Mouse (Mus musculus) hindbrain, embryonic 10.5 days (tissue): Measurements from ENCODE around the gene Dll3. TPM values are rescaled to one million over a fixed set of nuclear protein-coding genes. Genes with fewer than 3 reads are reported as not detected.

ENCODE experiments used
- DNase-seq: peaks from one replicate; pipeline ENCODE4 v3.0.0-alpha.2; 2017; ENCODE audit warnings: low spot score
- H3K27ac ChIP-seq: fragments of 300-500 bp; sonication (generic); 2 replicates; pipeline ENCODE4 v1.5.1; 2016; ENCODE audit warnings: mild to moderate bottlenecking, moderate library complexity
- H3K27me3 ChIP-seq: fragments of 300-500 bp; sonication (generic); 2 replicates; pipeline ENCODE4 v1.6.1; 2016; ENCODE audit warnings: mild to moderate bottlenecking; ENCODE audit not compliant: poor library complexity, insufficient read depth, severe bottlenecking
- H3K36me3 ChIP-seq: fragments of 300-500 bp; sonication (generic); 2 replicates; pipeline ENCODE4 v1.6.1; 2016; ENCODE audit warnings: mild to moderate bottlenecking, moderate library complexity
- H3K4me1 ChIP-seq: fragments of 300-500 bp; sonication (generic); replicated peaks from 2 replicates; pipeline ENCODE4 v1.6.1; 2016; ENCODE audit warnings: mild to moderate bottlenecking
- H3K4me3 ChIP-seq: fragments of 300-500 bp; sonication (generic); 2 replicates; pipeline ENCODE4 v1.5.1; 2016; ENCODE audit warnings: mild to moderate bottlenecking, moderate library complexity
- H3K9me3 ChIP-seq: fragments of 300-500 bp; sonication (generic); 2 replicates; pipeline ENCODE4 v1.6.1; 2016; ENCODE audit warnings: mild to moderate bottlenecking, moderate library complexity
- WGBS: fragments of 180-500 bp; shearing (Covaris S2); methylation state at CpG from one replicate; pipeline ENCODE4 v1.1.7; 2016; 5-methylcytosine and 5-hydroxymethylcytosine counted together
- polyA plus RNA-seq: library from polyadenylated mRNA; unstranded; fragments of >200 nt; fragmentation: Nextera tagmentation; extraction: Ambion mirVana; gene quantifications from 2 replicates; pipeline ENCODE4 v1.2.1, GENCODE M21; 2016

The Dll3 gene
- polyA plus RNA-seq, 1 experiment from 2014 or later: 88.5 TPM

GRCm38 (mm10) chr7:28328260-28328659 lies 26.2 kb upstream of the Dll3 start:
- Histone ChIP-seq H3K27me3 (no peaks in the 10 kb centered on the region), H3K27ac (no peak overlapping the region), H3K36me3 (peaks cover 99% of the 10 kb centered on the region), H3K9me3 (no peaks in the 10 kb centered on the region), H3K4me1 (no peaks in the 10 kb centered on the region), H3K4me3 (no peak overlapping the region)
- DNase-seq: no peak
- WGBS: 97% methylated on average over 2 of the region's 2 CpGs

- WGBS: 84% methylated on average over 4 of the region's 4 CpGs
- Histone ChIP-seq H3K9me3 (no peaks in the 10 kb centered on the region), H3K36me3 (peaks cover 100% of the 10 kb centered on the region), H3K4me1 (no peaks in the 10 kb centered on the region), H3K27ac (no peak overlapping the region), H3K27me3 (no peaks in the 10 kb centered on the region), H3K4me3 (no peak overlapping the region)
- no peak for DNase-seq
These were observed 24.4 kb upstream of the Dll3 start for GRCm38 (mm10) chr7:28326457-28326856.

GRCm38 (mm10) chr7:28325293-28325692 lies 23.3 kb upstream of the Dll3 start:
- DNase-seq: no peak
- peaks cover 100% of the 10 kb centered on the region for H3K36me3 ChIP-seq
- 97% methylated on average over 8 of the region's 8 CpGs for WGBS
- H3K9me3 ChIP-seq: no peaks in the 10 kb centered on the region
- H3K4me3 ChIP-seq: no peak overlapping the region
- H3K4me1 ChIP-seq: no peaks in the 10 kb centered on the region
- no peaks in the 10 kb centered on the region for H3K27me3 ChIP-seq
- no peak overlapping the region for H3K27ac ChIP-seq

GRCm38 (mm10) chr7:28321974-28322720 lies 20.1 kb upstream of the Dll3 start:
- H3K27ac ChIP-seq: no peak overlapping the region
- H3K27me3 ChIP-seq: no peaks in the 10 kb centered on the region
- H3K9me3 ChIP-seq: no peaks in the 10 kb centered on the region
- WGBS: 94% methylated on average over 15 of the region's 15 CpGs
- no peaks in the 10 kb centered on the region for H3K4me1 ChIP-seq
- no peak overlapping the region for H3K4me3 ChIP-seq
- no peak for DNase-seq
- H3K36me3 ChIP-seq: peaks cover 100% of the 10 kb centered on the region

GRCm38 (mm10) chr7:28318714-28319113 lies 16.7 kb upstream of the Dll3 start:
- Histone ChIP-seq H3K4me3 (no peak overlapping the region), H3K27ac (no peak overlapping the region), H3K9me3 (no peaks in the 10 kb centered on the region), H3K27me3 (no peaks in the 10 kb centered on the region), H3K36me3 (peaks cover 99% of the 10 kb centered on the region), H3K4me1 (no peaks in the 10 kb centered on the region)
- WGBS: 94% methylated on average over 17 of the region's 17 CpGs
- no peak for DNase-seq

- Histone ChIP-seq H3K27ac (no peak overlapping the region), H3K36me3 (peaks cover 92% of the 10 kb centered on the region), H3K4me3 (no peak overlapping the region), H3K9me3 (no peaks in the 10 kb centered on the region), H3K27me3 (no peaks in the 10 kb centered on the region), H3K4me1 (no peaks in the 10 kb centered on the region)
- no peak for DNase-seq
- 91% methylated on average over 3 of the region's 3 CpGs for WGBS
These were observed 16.0 kb upstream of the Dll3 start for GRCm38 (mm10) chr7:28318036-28318435.

- peak within 1 kb of the TSS; percentile 95 for H3K27ac ChIP-seq
- DNase-seq: peak; percentile 96
- H3K4me3 ChIP-seq: peak within 1 kb of the TSS; percentile 80
- H3K36me3 ChIP-seq: peaks cover 67% of the 10 kb centered on the region
- H3K27me3 ChIP-seq: no peaks in the 10 kb centered on the region
- H3K4me1 ChIP-seq: peaks cover 49% of the 10 kb centered on the region
- H3K9me3 ChIP-seq: no peaks in the 10 kb centered on the region
- under 1% methylated on average over 45 of the region's 45 CpGs for WGBS
These were observed 10.0 kb upstream of the Dll3 start, which contains the start of gene Timm50 for GRCm38 (mm10) chr7:28311926-28312543. Gene Timm50, minus strand, starts transcription at chr7:28312072.

- Histone ChIP-seq H3K27me3 (no peaks in the 10 kb centered on the region), H3K4me3 (peak overlapping the region; percentile 80), H3K36me3 (peaks cover 67% of the 10 kb centered on the region), H3K27ac (peak overlapping the region; percentile 95), H3K4me1 (peaks cover 49% of the 10 kb centered on the region), H3K9me3 (no peaks in the 10 kb centered on the region)
- no peak for DNase-seq
- WGBS: 9% methylated on average over 35 of the region's 35 CpGs
These were observed 9.3 kb upstream of the Dll3 start for GRCm38 (mm10) chr7:28311151-28311925.

GRCm38 (mm10) chr7:28309737-28310136 lies 7.7 kb upstream of the Dll3 start:
- Histone ChIP-seq H3K27ac (peak overlapping the region; percentile 95), H3K36me3 (peaks cover 67% of the 10 kb centered on the region), H3K9me3 (no peaks in the 10 kb centered on the region), H3K4me3 (peak overlapping the region; percentile 80), H3K27me3 (no peaks in the 10 kb centered on the region), H3K4me1 (peaks cover 49% of the 10 kb centered on the region)
- peak; percentile 70 for DNase-seq
- WGBS: 53% methylated on average over 9 of the region's 9 CpGs

- no peak for DNase-seq
- H3K9me3 ChIP-seq: no peaks in the 10 kb centered on the region
- peaks cover 59% of the 10 kb centered on the region for H3K36me3 ChIP-seq
- no peak overlapping the region for H3K4me3 ChIP-seq
- 94% methylated on average over 8 of the region's 8 CpGs for WGBS
- H3K27ac ChIP-seq: no peak overlapping the region
- H3K4me1 ChIP-seq: peaks cover 68% of the 10 kb centered on the region
- H3K27me3 ChIP-seq: peaks cover 14% of the 10 kb centered on the region
These were observed 4.2 kb upstream of the Dll3 start for GRCm38 (mm10) chr7:28306216-28306615.

- Histone ChIP-seq H3K27ac (no peak overlapping the region), H3K27me3 (peaks cover 19% of the 10 kb centered on the region), H3K4me3 (no peak overlapping the region), H3K9me3 (no peaks in the 10 kb centered on the region), H3K36me3 (peaks cover 59% of the 10 kb centered on the region), H3K4me1 (peaks cover 66% of the 10 kb centered on the region)
- WGBS: 90% methylated on average over 10 of the region's 10 CpGs
- DNase-seq: no peak
These were observed 3.6 kb upstream of the Dll3 start for GRCm38 (mm10) chr7:28305641-28306040.

- H3K4me3 ChIP-seq: peak overlapping the region; percentile 61
- H3K27me3 ChIP-seq: peaks cover 86% of the 10 kb centered on the region
- peaks cover 73% of the 10 kb centered on the region for H3K4me1 ChIP-seq
- peak overlapping the region; percentile 91 for H3K27ac ChIP-seq
- DNase-seq: peak; percentile 61
- no peaks in the 10 kb centered on the region for H3K9me3 ChIP-seq
- peaks cover 28% of the 10 kb centered on the region for H3K36me3 ChIP-seq
- 11% methylated on average over 43 of the region's 43 CpGs for WGBS
These were observed 3.0 kb downstream of the Dll3 start for GRCm38 (mm10) chr7:28298837-28299625.
